Mouse (Mus musculus): ENCODE results near the gene Ppp3cb.
A peak's percentile ranks its signal among the peaks of the same experiment; 100 is the strongest.

The Ppp3cb gene

DNA sequence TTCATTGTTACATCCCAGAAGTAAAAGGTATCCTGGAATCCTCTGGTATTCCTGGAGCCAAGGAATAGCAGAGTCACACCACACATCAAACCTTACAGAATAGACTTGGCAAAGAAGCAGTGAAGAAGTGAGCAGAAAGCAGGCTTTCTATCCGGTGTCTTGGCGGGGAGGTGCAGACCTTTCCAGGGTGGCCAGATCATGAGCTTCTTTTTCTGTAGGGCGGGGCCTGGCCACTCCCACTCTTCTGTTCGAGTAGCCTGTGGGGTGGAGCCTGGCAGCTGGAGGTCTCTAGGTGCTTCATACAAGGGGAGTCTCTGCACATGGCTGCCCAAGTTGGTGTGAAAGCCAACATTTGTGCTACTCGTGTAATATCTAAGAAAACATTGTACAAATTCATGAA lies 65.2 kb downstream of the Ppp3cb start:
- DNase-seq (ENCODE audit: extremely low spot score, low read depth, low spot score) = no peak

DNA sequence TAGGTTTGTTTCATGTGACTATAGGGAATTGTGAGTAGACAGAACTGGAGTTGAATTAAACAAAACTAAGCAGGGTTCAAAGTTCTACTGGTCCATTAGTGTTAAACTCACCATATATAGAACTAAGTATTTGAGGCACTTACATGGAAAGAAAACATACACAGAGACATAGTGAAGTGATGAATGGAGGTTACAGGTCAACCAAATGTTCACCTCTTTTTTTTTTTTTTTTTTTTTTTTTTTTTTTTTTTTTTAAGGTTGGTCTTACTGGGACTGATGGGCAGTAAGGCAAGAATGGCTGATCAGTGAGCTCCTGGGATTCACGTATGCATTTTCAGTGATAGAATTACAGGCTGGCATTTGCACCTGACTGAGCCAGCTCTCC lies 66.2 kb downstream of the Ppp3cb start:
- DNase-seq (ENCODE audit: extremely low spot score, low read depth, low spot score) = no peak

DNA sequence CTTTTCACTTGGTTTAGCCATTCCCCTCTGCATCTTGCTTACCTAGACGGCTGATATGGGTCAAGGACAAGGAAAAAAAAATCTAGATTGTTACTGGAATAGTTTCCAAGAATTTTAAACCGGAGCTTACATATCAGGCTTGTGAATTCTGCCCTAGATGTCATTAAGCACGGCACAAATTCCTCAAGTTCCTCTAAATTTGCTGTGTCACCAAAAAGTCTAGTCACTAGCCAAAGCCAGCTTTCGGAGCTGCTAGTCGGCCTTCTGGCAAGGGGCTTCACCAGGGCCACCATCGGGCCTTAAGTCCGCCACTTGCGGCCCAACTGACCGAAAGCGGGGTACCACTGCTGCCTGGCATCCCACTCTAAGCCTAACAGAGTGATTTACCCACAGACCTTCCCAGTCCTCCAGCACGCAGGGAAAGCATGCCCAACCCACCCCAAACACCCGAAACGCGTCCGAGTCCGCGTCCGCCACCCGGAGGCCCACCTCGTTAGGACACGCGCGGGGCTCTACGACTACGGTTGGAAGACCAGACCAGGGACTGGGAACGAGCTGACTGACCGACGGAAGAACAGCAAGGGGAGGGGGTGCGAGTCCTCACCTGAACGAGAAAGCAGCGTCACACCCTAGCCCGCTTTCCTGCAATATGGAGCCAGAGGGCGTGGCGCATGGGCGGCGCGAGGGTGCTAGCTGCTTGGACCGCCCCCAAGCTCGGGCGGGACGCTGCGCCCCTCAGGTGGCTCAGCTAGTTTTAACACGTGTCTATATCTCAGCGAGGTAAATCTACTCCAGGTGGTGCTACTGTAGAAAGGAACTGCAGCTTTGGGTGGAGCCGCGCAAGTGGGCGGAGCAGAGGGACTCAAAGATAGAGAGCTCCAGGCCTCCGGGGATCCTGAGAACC lies 66.8 kb downstream of the Ppp3cb start, which contains the start of gene Anxa7:
Gene Anxa7, minus strand, starts transcription at position 843 of the 904 bp plus-strand sequence.
- DNase-seq (ENCODE audit: extremely low spot score, low read depth, low spot score) = no peak

DNA sequence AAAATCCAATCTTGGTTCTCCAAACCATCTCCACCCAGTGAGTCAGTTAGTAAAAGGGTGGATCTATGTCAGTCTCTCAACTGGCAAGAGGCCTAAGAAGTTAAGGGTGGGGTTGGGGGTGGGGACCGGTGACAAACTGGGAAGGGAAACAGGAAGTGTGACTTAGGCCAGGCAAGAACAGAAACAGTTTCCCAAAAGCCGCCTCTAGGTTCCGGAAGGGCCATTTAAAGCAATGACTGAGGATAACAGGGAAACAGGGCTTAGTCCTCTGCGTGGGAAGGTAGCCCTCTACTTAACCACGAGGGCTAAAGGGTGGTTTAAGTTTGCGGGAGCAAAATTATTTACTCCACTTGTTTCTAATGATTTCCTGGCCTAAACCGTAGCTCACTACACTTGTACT lies 67.6 kb downstream of the Ppp3cb start:
- no peak for DNase-seq (ENCODE audit: extremely low spot score, low read depth, low spot score)

DNA sequence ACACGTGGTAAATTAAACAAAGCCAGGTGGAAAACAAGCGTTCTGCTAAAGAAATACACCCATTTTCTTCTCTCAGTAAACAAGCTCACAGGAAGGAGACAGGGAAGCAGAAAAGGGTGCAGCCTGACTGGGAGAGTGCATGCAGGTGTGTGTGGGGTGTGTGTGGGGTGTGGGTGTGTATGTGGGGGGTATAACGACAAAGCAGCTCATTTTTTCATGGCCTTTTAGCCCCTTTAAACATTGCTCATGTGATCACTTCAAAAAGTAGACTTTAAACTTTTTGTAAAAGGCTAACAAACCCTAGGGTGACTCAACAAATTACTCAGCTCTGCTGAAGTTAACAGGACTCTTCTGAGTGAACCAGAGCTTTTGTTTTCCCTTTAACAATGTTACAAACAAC lies 68.0 kb downstream of the Ppp3cb start:
- no peak for DNase-seq (ENCODE audit: extremely low spot score, low read depth, low spot score)

DNA sequence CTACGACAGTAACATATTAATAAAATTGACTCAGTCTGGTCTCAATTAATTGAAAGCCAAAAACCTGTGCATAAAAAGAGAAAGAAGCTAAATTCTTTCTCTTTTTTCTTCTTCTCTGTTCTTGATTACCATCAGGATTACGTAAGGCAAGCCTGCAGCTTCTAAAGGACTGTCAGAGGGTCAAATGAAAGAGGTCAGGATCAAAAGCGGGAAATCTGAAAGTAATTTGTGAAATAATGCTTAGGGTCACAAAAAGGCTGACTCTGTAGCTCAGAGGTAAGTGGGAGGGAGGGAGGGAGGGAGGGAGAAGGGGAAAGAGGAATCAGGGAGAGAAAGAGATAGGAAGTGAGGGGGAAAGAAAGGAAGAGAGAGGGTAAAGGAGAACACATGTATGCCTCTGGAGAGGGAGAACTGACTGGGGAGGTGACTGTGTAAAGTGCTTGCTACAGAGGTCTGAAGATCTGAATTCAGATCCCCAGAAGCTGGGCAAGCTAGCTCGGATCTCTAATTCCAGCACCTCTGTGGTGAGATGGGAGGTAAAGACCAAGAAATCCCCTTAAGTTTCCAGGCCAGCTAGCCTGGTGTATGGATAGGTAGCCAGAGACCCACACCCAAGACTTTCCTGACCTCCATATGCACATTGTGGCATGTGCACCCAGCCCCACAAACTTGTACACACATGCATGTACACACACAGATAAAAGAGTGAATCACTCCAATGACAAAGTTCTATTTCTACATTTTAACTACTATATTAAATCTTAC lies 68.9 kb downstream of the Ppp3cb start:
- DNase-seq (ENCODE audit: extremely low spot score, low read depth, low spot score) = peak; percentile 50

DNA sequence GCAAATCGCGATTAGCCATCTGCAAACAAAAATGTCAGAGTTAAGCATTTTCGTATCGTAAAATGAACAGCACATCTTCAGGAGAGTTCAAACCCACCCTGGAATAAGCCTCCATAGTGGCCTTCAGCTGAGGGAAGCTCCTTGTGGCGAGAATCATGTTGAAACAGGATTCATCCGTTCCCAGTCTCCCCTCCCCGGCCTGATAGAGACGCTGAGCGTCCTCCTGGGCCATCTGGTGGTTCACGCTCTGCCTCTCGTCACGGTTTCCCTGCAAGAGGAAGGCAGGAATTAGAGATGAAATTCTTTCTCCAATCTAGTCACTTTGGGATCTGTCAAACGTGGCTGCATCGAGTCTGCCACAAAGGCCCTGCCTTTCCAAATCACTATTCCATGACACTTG lies 86.2 kb downstream of the Ppp3cb start:
- no peak for DNase-seq (ENCODE audit: extremely low spot score, low read depth, low spot score)

DNA sequence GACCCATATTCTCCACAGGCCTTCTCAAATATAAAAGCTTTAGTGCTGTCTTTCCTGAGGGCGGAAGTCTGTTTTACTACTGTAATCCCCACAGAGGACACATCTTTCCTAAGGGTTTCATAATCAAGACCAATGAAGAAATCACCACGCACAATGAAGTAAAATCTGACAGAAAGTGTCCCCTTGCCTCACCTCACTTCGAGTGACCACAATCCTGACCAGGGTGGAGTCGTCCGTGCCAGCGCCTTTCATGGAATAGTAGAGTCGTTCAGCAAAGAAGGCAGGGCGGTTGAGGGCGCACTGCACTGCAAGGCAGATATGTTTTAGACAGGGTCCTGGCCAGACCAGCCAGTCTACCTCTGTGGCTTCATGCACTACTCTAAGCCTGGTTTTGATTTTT lies 88.0 kb downstream of the Ppp3cb start:
- no peak for DNase-seq (ENCODE audit: extremely low spot score, low read depth, low spot score)

DNA sequence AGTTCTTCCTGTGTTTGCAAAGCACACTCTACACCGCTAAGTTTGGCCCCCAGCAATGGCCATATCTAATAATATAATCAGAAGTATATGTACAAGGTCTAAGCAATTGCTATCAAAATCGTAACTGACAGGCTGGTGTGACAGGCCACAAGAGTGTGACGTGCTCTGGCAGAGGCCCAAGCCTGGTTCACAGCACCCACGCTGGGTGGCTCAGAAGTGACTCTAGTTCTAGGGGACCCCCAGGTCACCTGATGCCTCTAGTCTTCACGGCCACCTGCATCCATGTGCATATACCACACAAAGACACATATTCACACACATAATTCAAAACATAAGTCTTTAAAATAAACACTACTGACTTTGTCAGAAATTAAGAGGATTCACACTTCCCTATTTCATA lies 93.4 kb downstream of the Ppp3cb start:
- no peak for DNase-seq (ENCODE audit: extremely low spot score, low read depth, low spot score)

DNA sequence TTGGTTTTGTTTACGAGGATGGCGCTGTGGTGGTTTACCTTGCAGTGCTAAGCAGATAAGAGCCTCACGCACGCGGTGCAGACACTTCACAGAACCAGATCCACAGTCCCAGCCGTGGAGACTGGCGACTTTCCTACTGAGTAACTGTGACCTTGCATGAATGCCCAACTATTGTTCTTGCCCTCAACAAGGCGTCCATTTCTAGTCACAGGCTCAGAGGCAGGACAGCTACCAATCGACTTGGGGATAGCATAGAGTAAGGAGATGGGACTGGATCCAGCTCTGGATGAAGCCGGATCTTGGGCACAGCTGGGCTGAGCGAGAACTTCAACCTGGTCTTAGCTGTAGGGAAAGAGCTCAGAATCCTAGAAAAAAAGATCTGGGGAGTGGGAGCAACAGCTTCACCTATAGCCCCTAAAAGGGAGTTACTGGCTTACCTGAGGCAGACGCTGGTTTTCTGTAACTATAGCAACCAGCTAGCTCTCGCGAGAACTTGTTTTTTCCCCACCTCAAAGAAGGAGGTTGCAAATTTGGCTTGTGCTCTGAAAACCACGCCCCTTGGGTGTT lies 94.5 kb downstream of the Ppp3cb start, which contains the start of gene Cfap70:
Gene Cfap70, minus strand, starts transcription at position 462 of the 567 bp plus-strand sequence.
- DNase-seq (ENCODE audit: extremely low spot score, low read depth, low spot score) = peak; percentile 76

DNA sequence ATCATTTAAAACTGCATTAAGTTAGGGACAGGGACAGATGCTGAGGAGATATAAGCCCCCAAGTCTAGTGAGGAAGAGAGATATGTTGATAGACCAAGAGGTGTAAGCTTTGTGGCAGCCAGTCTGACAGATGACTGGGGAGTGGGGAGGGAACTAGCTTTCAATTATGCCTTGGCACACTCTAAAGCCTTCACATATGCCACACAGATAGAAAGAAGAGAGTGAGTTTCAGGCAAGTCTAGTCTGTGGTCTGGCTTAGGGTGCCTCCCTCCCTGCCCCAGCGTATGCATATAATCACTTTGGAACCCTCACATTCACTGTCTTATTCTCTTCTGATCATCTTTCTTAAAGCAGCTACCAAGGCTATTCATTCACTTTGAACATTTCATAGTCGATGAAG lies 95.1 kb downstream of the Ppp3cb start:
- DNase-seq (ENCODE audit: extremely low spot score, low read depth, low spot score) = no peak
